Mouse (Mus musculus): ENCODE measurements around the gene Numb. TPM values are rescaled to one million over a fixed set of nuclear protein-coding genes. Genes with fewer than 3 reads are reported as not detected.
"Not testable (repeated sequence)": the region's sequence is repeated elsewhere in the genome, so short reads cannot be mapped to it uniquely, and the experiment has no call there.

Numb gene
- polyA plus RNA-seq, 1 experiment from 2014 or later = 36.5 TPM

DNA sequence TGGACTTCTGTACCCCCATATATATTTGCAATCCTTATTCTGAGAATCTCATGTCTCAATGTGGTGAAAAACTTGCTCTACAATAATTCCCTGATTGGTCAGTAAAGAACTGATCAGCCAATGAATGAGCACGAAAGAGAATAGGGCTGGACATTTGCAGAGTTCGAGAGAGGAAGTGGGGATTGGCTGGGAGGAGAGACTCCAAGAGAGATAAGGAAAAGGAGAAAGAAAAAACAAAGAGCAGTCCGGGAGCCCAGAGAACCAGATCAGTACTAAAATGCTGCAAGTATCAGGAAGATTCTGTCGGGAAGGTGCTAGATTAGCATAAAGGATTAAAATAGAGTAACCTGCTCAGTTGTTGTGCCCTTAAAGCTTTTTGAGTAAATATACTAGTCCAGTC is 27.3 kb upstream of the Numb start:
- Histone ChIP-seq H3K4me1 (ENCODE audit: control insufficient read depth, insufficient read depth, low read length) (peaks cover 12% of the 10 kb centered on the region), H3K27ac (ENCODE audit: low read length) (no peak overlapping the region), H3K36me3 (ENCODE audit: control insufficient read depth, insufficient read depth, low read length) (0 out of 2 replicates have a peak, but pooled peaks cover 2% of the 10 kb centered on the region), H3K9ac (replicated peaks; ENCODE audit: low read depth, low read length) (no peak overlapping the region), H3K27me3 (ENCODE audit: control insufficient read depth, insufficient read depth, low read length) (no peaks in the 10 kb centered on the region), H3K4me2 (replicated peaks; ENCODE audit: low read depth, low read length) (no peak overlapping the region), H3K4me3 (ENCODE audit: low read depth, low read length) (no peak overlapping the region), H3K9me3 (ENCODE audit: control insufficient read depth, low read depth, low read length) (no peaks in the 10 kb centered on the region; the same call in 1 of the 2 replicates)
- 74% methylated on average over 4 of the region's 4 CpGs for WGBS
- no peak for ATAC-seq (ENCODE audit: insufficient number of reproducible peaks, insufficient read depth, low FRiP score, low read depth)

DNA sequence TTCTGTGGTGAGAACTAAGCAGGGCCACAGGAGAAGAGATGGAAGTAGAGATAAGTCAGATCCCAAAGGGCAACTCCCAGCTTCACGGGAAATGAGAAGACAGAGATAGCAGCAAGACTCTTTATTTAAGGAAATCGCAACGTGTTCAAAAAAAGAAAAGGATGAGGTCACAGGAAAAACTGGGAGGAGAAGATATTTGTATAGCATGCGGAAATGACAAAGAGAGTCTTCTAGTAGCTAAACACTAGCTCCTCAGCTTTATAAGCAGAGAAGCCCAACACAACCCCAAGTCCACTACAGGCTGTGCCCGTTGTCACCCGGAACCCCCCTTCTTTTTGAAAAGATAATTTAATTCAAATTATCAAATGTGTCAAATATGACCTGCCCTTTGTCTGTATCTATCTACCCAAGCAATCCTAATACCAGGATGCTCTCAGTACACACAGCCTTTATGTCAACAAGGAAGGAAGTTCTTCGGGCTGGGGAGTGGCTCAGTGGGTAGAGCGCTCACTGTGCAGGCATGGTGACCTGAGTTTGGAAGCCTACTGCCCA is 25.6 kb upstream of the Numb start:
- no peak overlapping the region for H3K4me3 ChIP-seq (ENCODE audit: low read depth, low read length)
- no peaks in the 10 kb centered on the region for H3K36me3 ChIP-seq (ENCODE audit: control insufficient read depth, insufficient read depth, low read length)
- peaks cover 7% of the 10 kb centered on the region for H3K4me1 ChIP-seq (ENCODE audit: control insufficient read depth, insufficient read depth, low read length)
- H3K27me3 ChIP-seq (ENCODE audit: control insufficient read depth, insufficient read depth, low read length) = no peaks in the 10 kb centered on the region
- WGBS = 75% methylated on average over 8 of the region's 8 CpGs
- ATAC-seq (ENCODE audit: insufficient number of reproducible peaks, insufficient read depth, low FRiP score, low read depth) = no peak
- no peaks in the 10 kb centered on the region; the same call in 1 of the 2 replicates for H3K9me3 ChIP-seq (ENCODE audit: control insufficient read depth, low read depth, low read length)
- no peak overlapping the region for H3K9ac ChIP-seq (replicated peaks; ENCODE audit: low read depth, low read length)
- H3K27ac ChIP-seq (ENCODE audit: low read length) = no peak overlapping the region
- H3K4me2 ChIP-seq (replicated peaks; ENCODE audit: low read depth, low read length) = no peak overlapping the region

DNA sequence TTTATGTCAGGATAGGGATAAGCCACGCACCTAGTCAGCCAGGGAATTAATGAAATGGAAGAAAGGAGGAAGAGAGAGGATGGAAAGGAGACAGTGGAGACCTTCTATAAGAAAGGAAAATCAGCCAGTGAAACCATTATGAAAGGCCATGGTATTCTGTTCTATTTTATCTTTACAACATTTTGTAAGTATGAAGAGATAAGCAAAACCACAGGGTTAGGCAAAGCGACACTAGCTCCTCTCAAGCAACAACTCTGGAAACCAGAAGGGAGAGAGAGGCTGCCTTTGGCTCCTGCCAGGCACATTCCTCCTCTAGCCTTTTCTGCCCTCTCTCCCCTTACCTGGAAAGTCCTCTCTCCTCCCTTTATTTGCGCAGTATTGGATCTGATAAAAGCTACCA is 20.2 kb upstream of the Numb start:
- Histone ChIP-seq H3K27ac (ENCODE audit: low read length) (no peak overlapping the region), H3K4me3 (ENCODE audit: low read depth, low read length) (no peak overlapping the region), H3K9ac (replicated peaks; ENCODE audit: low read depth, low read length) (no peak overlapping the region), H3K36me3 (ENCODE audit: control insufficient read depth, insufficient read depth, low read length) (no peaks in the 10 kb centered on the region), H3K4me1 (ENCODE audit: control insufficient read depth, insufficient read depth, low read length) (no peaks in the 10 kb centered on the region), H3K4me2 (replicated peaks; ENCODE audit: low read depth, low read length) (no peak overlapping the region), H3K9me3 (ENCODE audit: control insufficient read depth, low read depth, low read length) (no peaks in the 10 kb centered on the region), H3K27me3 (ENCODE audit: control insufficient read depth, insufficient read depth, low read length) (no peaks in the 10 kb centered on the region)
- WGBS = 78% methylated on average over 3 of the region's 3 CpGs
- no peak for ATAC-seq (ENCODE audit: insufficient number of reproducible peaks, insufficient read depth, low FRiP score, low read depth)

DNA sequence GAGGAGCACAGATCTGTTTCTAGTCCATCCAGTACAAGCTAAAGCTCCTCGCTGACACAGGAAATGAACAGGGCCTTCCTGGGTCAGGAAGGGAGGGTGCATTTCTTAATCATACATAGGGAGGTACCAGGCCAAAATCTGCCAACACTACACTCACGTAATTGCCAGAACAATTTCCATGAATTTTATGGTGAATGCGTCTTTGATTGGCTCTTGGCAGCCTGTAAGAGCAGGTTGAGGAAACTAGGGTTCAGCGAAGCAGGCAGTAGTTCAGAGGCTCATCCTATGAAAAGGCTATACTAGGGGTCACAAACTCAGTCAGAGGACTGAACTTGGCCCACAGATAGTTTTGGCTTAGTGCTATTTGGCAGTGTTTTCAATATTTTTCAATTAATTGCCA is 18.3 kb upstream of the Numb start:
- 81% methylated on average over 4 of the region's 4 CpGs for WGBS
- no peaks in the 10 kb centered on the region for H3K4me1 ChIP-seq (ENCODE audit: control insufficient read depth, insufficient read depth, low read length)
- no peaks in the 10 kb centered on the region for H3K36me3 ChIP-seq (ENCODE audit: control insufficient read depth, insufficient read depth, low read length)
- H3K4me3 ChIP-seq (ENCODE audit: low read depth, low read length) = no peak overlapping the region
- no peaks in the 10 kb centered on the region for H3K27me3 ChIP-seq (ENCODE audit: control insufficient read depth, insufficient read depth, low read length)
- no peaks in the 10 kb centered on the region for H3K9me3 ChIP-seq (ENCODE audit: control insufficient read depth, low read depth, low read length)
- no peak for ATAC-seq (ENCODE audit: insufficient number of reproducible peaks, insufficient read depth, low FRiP score, low read depth)
- H3K9ac ChIP-seq (replicated peaks; ENCODE audit: low read depth, low read length) = no peak overlapping the region
- no peak overlapping the region for H3K27ac ChIP-seq (ENCODE audit: low read length)
- H3K4me2 ChIP-seq (replicated peaks; ENCODE audit: low read depth, low read length) = no peak overlapping the region

DNA sequence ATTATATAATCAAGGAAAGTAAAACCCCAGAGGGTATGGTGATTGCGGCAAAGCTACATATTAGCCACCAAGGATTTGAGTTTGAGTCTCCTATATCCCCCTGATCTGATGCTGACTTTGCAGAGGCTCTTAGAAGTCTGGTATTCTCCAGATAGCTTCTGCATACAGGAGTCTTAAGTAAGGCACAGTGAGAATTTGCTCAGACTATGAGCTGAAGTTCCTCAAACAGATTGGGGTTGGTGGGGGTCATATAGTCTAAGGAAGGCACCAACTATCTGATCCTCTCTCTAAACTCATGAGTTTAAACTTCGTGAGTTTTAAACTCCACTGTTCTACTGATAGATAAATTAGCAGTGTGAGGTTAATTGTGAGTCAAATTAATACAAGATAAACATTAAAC is 17.6 kb upstream of the Numb start:
- no peak overlapping the region for H3K9ac ChIP-seq (replicated peaks; ENCODE audit: low read depth, low read length)
- H3K4me2 ChIP-seq (replicated peaks; ENCODE audit: low read depth, low read length) = no peak overlapping the region
- H3K4me3 ChIP-seq (ENCODE audit: low read depth, low read length) = no peak overlapping the region
- no peaks in the 10 kb centered on the region for H3K4me1 ChIP-seq (ENCODE audit: control insufficient read depth, insufficient read depth, low read length)
- 86% methylated on average over 2 of the region's 2 CpGs for WGBS
- ATAC-seq (ENCODE audit: insufficient number of reproducible peaks, insufficient read depth, low FRiP score, low read depth) = no peak
- H3K9me3 ChIP-seq (ENCODE audit: control insufficient read depth, low read depth, low read length) = no peaks in the 10 kb centered on the region
- no peaks in the 10 kb centered on the region for H3K36me3 ChIP-seq (ENCODE audit: control insufficient read depth, insufficient read depth, low read length)
- H3K27ac ChIP-seq (ENCODE audit: low read length) = no peak overlapping the region
- H3K27me3 ChIP-seq (ENCODE audit: control insufficient read depth, insufficient read depth, low read length) = no peaks in the 10 kb centered on the region

DNA sequence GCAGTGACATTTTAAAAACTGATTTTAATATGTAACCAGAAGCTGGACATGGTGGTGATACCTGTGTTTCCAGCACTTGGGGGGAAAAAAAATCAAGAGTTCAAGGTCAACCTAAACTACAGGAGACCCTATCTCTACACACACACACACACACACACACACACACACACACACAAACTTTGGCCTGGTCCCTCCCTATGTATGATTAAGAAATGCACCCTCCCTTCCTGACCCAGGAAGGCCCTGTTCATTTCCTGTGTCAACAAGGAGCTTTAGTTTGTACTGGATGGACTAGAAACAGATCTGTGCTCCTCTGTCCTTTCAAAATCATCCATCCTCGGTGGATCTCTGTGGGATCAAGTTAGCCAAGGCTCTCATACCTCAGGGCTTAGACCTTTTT is 16.9 kb upstream of the Numb start:
- H3K36me3 ChIP-seq (ENCODE audit: control insufficient read depth, insufficient read depth, low read length); H3K9me3 ChIP-seq (ENCODE audit: control insufficient read depth, low read depth, low read length); H3K4me2 ChIP-seq (replicated peaks; ENCODE audit: low read depth, low read length); H3K9ac ChIP-seq (replicated peaks; ENCODE audit: low read depth, low read length); ATAC-seq (ENCODE audit: insufficient number of reproducible peaks, insufficient read depth, low FRiP score, low read depth); H3K27ac ChIP-seq (ENCODE audit: low read length); H3K4me3 ChIP-seq (ENCODE audit: low read depth, low read length); H3K4me1 ChIP-seq (ENCODE audit: control insufficient read depth, insufficient read depth, low read length); H3K27me3 ChIP-seq (ENCODE audit: control insufficient read depth, insufficient read depth, low read length): not testable (repeated sequence)
- WGBS = 32% methylated on average over 1 of the region's 1 CpGs

DNA sequence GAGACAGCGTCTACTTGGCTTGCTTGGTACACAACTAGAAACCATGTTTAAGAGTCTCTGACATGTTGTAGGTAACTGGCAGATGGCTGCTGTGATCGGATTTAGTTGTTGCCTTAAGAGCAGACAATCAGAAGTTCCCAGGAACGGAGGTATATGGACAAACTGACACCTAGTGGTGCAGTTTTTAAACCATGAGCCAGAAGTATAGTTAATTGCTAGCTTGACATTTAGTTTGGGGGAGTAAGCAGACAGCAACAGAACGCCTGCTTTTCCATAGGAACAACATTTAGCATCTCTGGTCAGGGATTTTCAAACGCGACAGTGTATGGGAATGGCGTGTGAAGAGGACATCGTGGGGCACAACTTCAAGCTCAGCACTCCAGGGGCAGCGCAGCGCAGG is 15.9 kb upstream of the Numb start:
- H3K9me3 ChIP-seq (ENCODE audit: control insufficient read depth, low read depth, low read length) = no peaks in the 10 kb centered on the region
- no peaks in the 10 kb centered on the region for H3K27me3 ChIP-seq (ENCODE audit: control insufficient read depth, insufficient read depth, low read length)
- no peak overlapping the region for H3K27ac ChIP-seq (ENCODE audit: low read length)
- no peak overlapping the region for H3K4me2 ChIP-seq (replicated peaks; ENCODE audit: low read depth, low read length)
- no peak overlapping the region for H3K4me3 ChIP-seq (ENCODE audit: low read depth, low read length)
- 56% methylated on average over 10 of the region's 10 CpGs for WGBS
- ATAC-seq (ENCODE audit: insufficient number of reproducible peaks, insufficient read depth, low FRiP score, low read depth) = no peak
- no peaks in the 10 kb centered on the region for H3K4me1 ChIP-seq (ENCODE audit: control insufficient read depth, insufficient read depth, low read length)
- no peak overlapping the region for H3K9ac ChIP-seq (replicated peaks; ENCODE audit: low read depth, low read length)
- H3K36me3 ChIP-seq (ENCODE audit: control insufficient read depth, insufficient read depth, low read length) = no peaks in the 10 kb centered on the region

DNA sequence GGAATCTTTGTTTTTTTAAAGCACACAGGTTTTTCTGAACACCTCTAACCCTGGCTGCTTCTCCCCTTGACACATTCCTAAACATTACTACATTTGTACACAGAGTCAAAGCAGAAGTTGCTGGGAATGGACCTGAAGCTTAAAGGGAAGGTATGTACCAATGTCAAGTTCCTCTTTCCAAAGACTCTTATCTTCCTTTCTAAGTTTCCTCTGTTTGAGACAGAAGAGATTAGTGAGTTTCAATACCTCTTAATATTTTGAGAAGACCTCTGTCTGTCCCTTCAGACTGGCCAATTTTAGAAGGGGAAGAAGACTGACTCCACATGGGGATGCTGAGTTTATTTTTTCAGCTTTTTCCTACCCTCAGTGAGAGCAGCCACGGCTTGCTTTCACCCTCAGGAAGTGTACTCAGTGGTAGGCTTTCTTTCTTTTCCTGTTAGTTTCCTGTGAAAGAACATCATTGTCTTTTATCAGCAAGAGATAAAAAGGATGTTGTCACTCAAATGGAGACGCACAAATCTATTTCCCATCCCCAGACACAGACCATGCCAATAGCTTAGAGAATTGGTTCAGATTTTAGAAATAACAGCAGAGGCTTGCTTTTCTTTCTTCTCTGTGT is 7.6 kb upstream of the Numb start:
- ATAC-seq (ENCODE audit: insufficient number of reproducible peaks, insufficient read depth, low FRiP score, low read depth) = no peak
- Histone ChIP-seq H3K9ac (replicated peaks; ENCODE audit: low read depth, low read length) (no peak overlapping the region), H3K27ac (ENCODE audit: low read length) (no peak overlapping the region), H3K4me2 (replicated peaks; ENCODE audit: low read depth, low read length) (no peak overlapping the region), H3K9me3 (ENCODE audit: control insufficient read depth, low read depth, low read length) (no peaks in the 10 kb centered on the region), H3K4me1 (ENCODE audit: control insufficient read depth, insufficient read depth, low read length) (0 out of 2 replicates have a peak, but pooled peaks cover 3% of the 10 kb centered on the region), H3K27me3 (ENCODE audit: control insufficient read depth, insufficient read depth, low read length) (no peaks in the 10 kb centered on the region), H3K4me3 (ENCODE audit: low read depth, low read length) (no peak overlapping the region), H3K36me3 (ENCODE audit: control insufficient read depth, insufficient read depth, low read length) (no peaks in the 10 kb centered on the region)
- WGBS = 48% methylated on average over 2 of the region's 2 CpGs

DNA sequence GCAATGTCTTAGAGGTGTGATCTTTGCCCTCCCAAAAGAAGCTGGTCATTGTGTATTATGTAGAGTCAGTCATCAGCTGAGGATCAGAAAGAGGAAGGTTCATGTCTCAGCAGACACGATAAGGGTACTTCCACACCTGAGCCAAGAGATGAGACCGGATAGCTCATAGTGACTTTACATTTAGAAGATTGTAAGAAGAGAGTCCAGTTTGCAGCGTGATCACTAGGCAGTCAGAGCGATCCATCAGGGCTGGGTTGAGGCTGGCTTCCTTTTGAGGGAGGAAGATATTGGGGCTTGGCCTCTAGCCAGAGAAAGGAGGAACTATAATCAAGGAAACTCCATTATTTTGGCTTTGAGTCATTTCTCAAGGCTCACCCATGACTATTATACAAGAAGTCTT is 6.0 kb upstream of the Numb start:
- Histone ChIP-seq H3K27ac (ENCODE audit: low read length) (no peak overlapping the region), H3K4me2 (replicated peaks; ENCODE audit: low read depth, low read length) (no peak overlapping the region), H3K27me3 (ENCODE audit: control insufficient read depth, insufficient read depth, low read length) (no peaks in the 10 kb centered on the region), H3K4me3 (ENCODE audit: low read depth, low read length) (no peak overlapping the region), H3K4me1 (ENCODE audit: control insufficient read depth, insufficient read depth, low read length) (0 out of 2 replicates have a peak, but pooled peaks cover 3% of the 10 kb centered on the region), H3K9ac (replicated peaks; ENCODE audit: low read depth, low read length) (no peak overlapping the region), H3K9me3 (ENCODE audit: control insufficient read depth, low read depth, low read length) (no peaks in the 10 kb centered on the region), H3K36me3 (ENCODE audit: control insufficient read depth, insufficient read depth, low read length) (no peaks in the 10 kb centered on the region)
- WGBS = 71% methylated on average over 4 of the region's 4 CpGs
- ATAC-seq (ENCODE audit: insufficient number of reproducible peaks, insufficient read depth, low FRiP score, low read depth) = no peak

Measured in stomach, embryonic 14.5 days (tissue).